Mouse (Mus musculus) bone marrow, adult 2 months (tissue): Measurements from ENCODE around the gene Olfr467. TPM values are rescaled to one million over a fixed set of nuclear protein-coding genes. Genes with fewer than 3 reads are reported as not detected.
"Not testable (repeated sequence)": the region's sequence is repeated elsewhere in the genome, so short reads cannot be mapped to it uniquely, and the experiment has no call there.

Source experiments
- H3K27ac ChIP-seq: fragments of 200-500 bp; 2 replicates; pipeline ENCODE4 v1.5.1; 2012; ENCODE audit warnings: low read depth, mild to moderate bottlenecking, control low read depth, inconsistent platforms, low read length; ENCODE audit not compliant: control insufficient read depth, poor library complexity, insufficient read depth
- H3K4me1 ChIP-seq: fragments of 200-500 bp; 2 replicates; pipeline ENCODE4 v1.6.1; 2011; ENCODE audit warnings: low read length; ENCODE audit not compliant: control insufficient read depth, insufficient read depth
- H3K4me3 ChIP-seq: fragments of 200-500 bp; replicated peaks from 2 replicates; pipeline ENCODE3; 2011; ENCODE audit warnings: mild to moderate bottlenecking, low read depth, low read length, control low read depth; ENCODE audit not compliant: control insufficient read depth
- CTCF ChIP-seq: fragments of 200-500 bp; IDR thresholded peaks from 2 replicates; pipeline ENCODE4 v1.5.1; 2011; ENCODE audit warnings: low read length, control low read depth; ENCODE audit not compliant: control insufficient read depth, insufficient read depth
- POLR2A ChIP-seq: fragments of 200-500 bp; IDR thresholded peaks from 2 replicates; pipeline ENCODE4 v1.6.1; 2011; ENCODE audit warnings: low read depth, mild to moderate bottlenecking, control low read depth, low read length, borderline replicate concordance; ENCODE audit not compliant: control insufficient read depth
- whole genome bisulfite sequencing: fragments of 180-500 bp; shearing (Covaris S2); methylation state at CpG from one replicate; pipeline ENCODE4 v1.1.7; 2018; 5-methylcytosine and 5-hydroxymethylcytosine counted together
- polyA plus RNA-seq: library from polyadenylated mRNA; stranded (reverse); fragments of >200 nt; gene quantifications from 2 replicates; pipeline ENCODE4 v1.2.4, GENCODE M21; 2011; ENCODE audit warnings: low replicate concordance; ENCODE audit not compliant: missing spikeins, insufficient read depth, insufficient read length

The Olfr467 gene
- polyA plus RNA-seq, 1 experiment, result not detected

- 78% methylated on average over 1 of the region's 1 CpGs for WGBS
- H3K4me1 ChIP-seq, result no peaks in the 10 kb centered on the region
- no peak overlapping the region for H3K4me3 ChIP-seq
- no peak for TF ChIP-seq CTCF
- no peak for TF ChIP-seq POLR2A
- H3K27ac ChIP-seq, result no peak overlapping the region
Observed at GRCm38 (mm10) chr7:107841719-107842118, 29.7 kb downstream of the Olfr467 start.

DNA sequence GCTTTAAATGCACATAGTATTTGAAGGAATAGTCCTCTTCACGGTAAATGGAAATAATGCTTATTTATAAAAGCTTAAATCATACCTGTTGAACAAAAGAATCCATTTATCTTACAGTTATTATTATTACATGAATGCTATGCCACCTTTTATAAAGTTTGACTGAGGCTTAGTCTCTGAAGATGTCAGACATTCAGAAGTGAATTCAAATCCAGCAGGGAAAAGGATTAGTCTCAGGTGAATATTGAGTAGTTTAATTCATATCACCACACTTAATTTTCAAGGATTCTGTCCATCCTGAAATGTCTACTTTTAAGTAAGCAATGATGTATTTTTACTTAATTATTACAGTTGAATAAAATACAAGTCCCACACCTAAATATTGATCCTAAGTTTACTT lies 35.3 kb downstream of the Olfr467 start, which contains the start of gene Olfr470:
Olfr470 (minus strand) TSS at position 101 of the 400 bp plus-strand sequence.
- 70% methylated on average over 1 of the region's 1 CpGs for WGBS
- not testable (repeated sequence) for H3K27ac ChIP-seq, H3K4me1 ChIP-seq, H3K4me3 ChIP-seq

Other genes starting within 250 kb of the Olfr467 start
- not detected in 2 replicates for gene Olfml1, start 244.8 kb upstream of the Olfr467 start, polyA plus RNA-seq
- 2.1 and 3.7 TPM in 2 replicates for gene Ppfibp2, start 217.1 kb upstream of the Olfr467 start, polyA plus RNA-seq
- not detected in 2 replicates for gene 5330417H12Rik, start 187.1 kb upstream of the Olfr467 start, polyA plus RNA-seq
- not detected in 2 replicates for gene Cyb5r2, start 54.2 kb upstream of the Olfr467 start, polyA plus RNA-seq
- gene Ovch2, start 11.1 kb upstream of the Olfr467 start, polyA plus RNA-seq, result not detected in 2 replicates
- gene Olfr469, start 13.3 kb downstream of the Olfr467 start, polyA plus RNA-seq, result not detected in 2 replicates
- gene Olfr470, start 35.2 kb downstream of the Olfr467 start, polyA plus RNA-seq, result not detected in 2 replicates
- gene Olfr472, start 85.6 kb downstream of the Olfr467 start, polyA plus RNA-seq, result not detected in 2 replicates
- gene Olfr473, start 118.2 kb downstream of the Olfr467 start, polyA plus RNA-seq, result not detected in 2 replicates
- not detected in 2 replicates for gene Olfr474, start 142.4 kb downstream of the Olfr467 start, polyA plus RNA-seq
- gene Olfr476, start 152.5 kb downstream of the Olfr467 start, polyA plus RNA-seq, result not detected in 2 replicates
- not detected in 2 replicates for gene Olfr477, start 174.4 kb downstream of the Olfr467 start, polyA plus RNA-seq
- not detected in 2 replicates for gene Olfr478, start 221.7 kb downstream of the Olfr467 start, polyA plus RNA-seq
- not detected in 2 replicates for gene Olfr479, start 238.4 kb downstream of the Olfr467 start, polyA plus RNA-seq